Mouse (Mus musculus): ENCODE data around the gene Gfra1. TPM values are rescaled to one million over a fixed set of nuclear protein-coding genes. Genes with fewer than 3 reads are reported as not detected.

The Gfra1 gene
- polyA plus RNA-seq, 1 experiment from 2014 or later, result not detected

DNA sequence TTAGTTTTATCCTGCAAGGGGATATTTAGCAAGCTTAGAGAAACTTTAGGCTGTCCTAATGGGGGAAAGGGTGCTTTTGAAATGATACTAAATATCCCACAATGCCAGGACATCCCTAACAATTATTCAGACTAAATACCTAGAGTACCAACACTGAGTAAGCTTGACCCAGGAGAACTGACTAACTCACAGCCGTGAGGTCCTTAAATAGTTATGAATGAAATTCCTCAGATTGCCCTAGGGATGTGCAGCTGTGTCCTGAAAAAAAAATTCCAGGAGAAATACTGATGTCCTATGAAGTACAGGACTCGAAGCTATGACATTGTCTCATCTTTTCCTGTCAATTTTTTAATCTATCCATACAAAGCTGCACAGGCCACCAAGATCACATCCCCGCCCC is 201.5 kb downstream of the Gfra1 start:
- WGBS (ENCODE audit: missing documents), result 94% methylated on average over 3 of the region's 3 CpGs
- Histone ChIP-seq H3K36me3 (ENCODE audit: inconsistent target) (no peaks in the 10 kb centered on the region), H3K27ac (no peak overlapping the region), H3K4me3 (ENCODE audit: inconsistent target) (no peak overlapping the region), H3K79me2 (ENCODE audit: inconsistent target) (no peaks in the 10 kb centered on the region)

DNA sequence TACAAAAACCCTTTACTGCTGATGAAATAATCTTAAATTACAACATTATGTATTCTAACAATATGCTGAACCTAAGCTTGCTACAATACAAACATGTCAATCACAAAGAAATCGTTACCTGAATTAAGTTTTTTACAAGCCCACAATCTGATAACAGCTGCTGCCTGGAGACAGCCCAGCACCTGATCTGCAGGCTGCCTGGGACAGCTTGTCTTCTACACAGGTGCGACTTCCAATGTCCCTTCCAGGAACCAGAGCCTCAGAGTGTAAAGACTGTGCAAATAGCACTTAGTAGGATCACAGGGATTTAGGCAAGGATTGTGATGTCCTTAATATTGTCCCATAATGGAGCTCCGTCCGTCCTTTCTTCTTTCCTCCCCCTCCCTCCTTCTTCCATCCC is 204.0 kb downstream of the Gfra1 start:
- Histone ChIP-seq H3K27ac (no peak overlapping the region), H3K4me3 (ENCODE audit: inconsistent target) (no peak overlapping the region), H3K36me3 (ENCODE audit: inconsistent target) (no peaks in the 10 kb centered on the region), H3K79me2 (ENCODE audit: inconsistent target) (no peaks in the 10 kb centered on the region)
- 92% methylated on average over 4 of the region's 4 CpGs for WGBS (ENCODE audit: missing documents)

DNA sequence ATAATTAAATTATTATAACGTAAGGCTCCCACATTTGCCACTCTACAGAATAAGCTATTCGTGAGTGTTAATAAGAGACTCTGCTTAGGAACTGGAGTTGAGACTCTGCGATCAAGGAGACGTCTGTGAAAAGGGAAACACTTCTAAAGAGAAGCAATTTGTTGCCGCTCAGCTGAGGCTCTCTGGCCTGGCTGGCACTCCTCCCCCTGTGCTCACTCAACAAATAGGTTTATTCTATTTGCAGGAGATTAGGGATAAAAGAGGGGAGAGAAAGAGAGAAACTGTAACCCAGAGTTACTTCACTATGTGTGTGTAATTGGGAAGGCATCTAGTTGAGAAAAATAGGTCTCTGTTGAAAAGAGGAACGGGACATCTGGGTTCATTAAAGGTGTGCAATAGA is 204.6 kb downstream of the Gfra1 start:
- Histone ChIP-seq H3K27ac (no peak overlapping the region), H3K79me2 (ENCODE audit: inconsistent target) (no peaks in the 10 kb centered on the region), H3K36me3 (ENCODE audit: inconsistent target) (no peaks in the 10 kb centered on the region), H3K4me3 (ENCODE audit: inconsistent target) (no peak overlapping the region)
- WGBS (ENCODE audit: missing documents), result 83% methylated on average over 6 of the region's 6 CpGs

DNA sequence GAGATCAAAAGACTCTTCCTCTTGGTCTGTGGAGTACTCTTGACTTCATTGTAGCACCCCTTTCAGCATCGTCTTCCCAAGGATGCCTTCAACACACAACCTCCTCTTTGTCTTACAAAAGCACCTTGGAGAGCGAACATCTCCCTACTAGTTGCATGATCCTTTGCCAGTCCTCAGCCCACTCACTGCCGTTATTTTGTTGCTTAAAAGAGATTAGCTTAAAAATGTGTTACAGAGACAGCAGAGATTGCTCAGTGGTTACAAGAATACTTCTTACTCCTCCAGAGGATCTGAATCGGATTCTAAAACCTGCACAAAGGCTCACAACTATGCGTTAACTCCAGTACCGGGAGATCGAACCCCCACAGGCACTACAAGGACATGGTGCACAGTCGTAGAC is 205.5 kb downstream of the Gfra1 start:
- Histone ChIP-seq H3K36me3 (ENCODE audit: inconsistent target) (no peaks in the 10 kb centered on the region), H3K4me3 (ENCODE audit: inconsistent target) (no peak overlapping the region), H3K27ac (no peak overlapping the region), H3K79me2 (ENCODE audit: inconsistent target) (no peaks in the 10 kb centered on the region)
- WGBS (ENCODE audit: missing documents), result 92% methylated on average over 8 of the region's 8 CpGs

DNA sequence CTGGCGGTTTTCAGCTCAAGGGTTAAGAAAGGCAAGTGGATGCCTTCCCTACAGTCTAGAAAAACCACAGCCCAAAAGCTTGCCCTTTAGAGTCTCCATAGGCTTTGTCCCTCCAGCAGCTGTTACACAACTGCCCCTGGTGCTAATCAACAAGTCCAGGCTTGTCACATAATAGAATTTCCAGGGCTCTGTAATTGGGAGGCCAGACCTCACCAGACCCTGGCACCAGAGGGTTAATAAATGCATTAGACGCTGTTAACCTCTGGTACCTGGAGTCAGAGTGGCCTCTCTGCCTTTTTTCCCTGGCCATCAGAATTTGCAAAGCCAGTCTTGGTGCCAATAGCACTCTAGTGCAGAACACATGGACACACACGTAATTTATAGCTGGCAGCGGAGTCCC is 211.6 kb downstream of the Gfra1 start:
- WGBS (ENCODE audit: missing documents), result 69% methylated on average over 4 of the region's 4 CpGs
- H3K36me3 ChIP-seq (ENCODE audit: inconsistent target), result no peaks in the 10 kb centered on the region
- H3K4me3 ChIP-seq (ENCODE audit: inconsistent target), result no peak overlapping the region
- no peaks in the 10 kb centered on the region for H3K79me2 ChIP-seq (ENCODE audit: inconsistent target)
- no peak overlapping the region for H3K27ac ChIP-seq

DNA sequence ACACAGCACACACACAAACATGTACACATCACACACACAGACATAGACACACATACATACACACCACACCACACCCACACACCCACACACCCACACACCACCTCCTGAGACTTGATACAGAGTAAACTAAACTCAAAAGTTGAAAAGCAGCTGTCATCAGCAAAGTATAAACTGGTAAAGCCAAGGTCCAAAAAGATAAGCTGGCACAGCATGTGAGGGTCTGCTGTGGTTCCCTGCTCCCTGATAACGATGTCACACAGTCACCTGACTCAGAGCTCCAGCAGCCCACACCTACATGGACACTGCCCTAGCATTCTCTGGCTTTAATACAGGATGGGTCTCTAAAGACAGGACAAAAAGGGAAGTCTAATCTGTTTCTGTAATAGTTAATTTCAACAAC is 212.1 kb downstream of the Gfra1 start:
- WGBS (ENCODE audit: missing documents), result 72% methylated on average over 1 of the region's 1 CpGs
- Histone ChIP-seq H3K27ac (no peak overlapping the region), H3K79me2 (ENCODE audit: inconsistent target) (no peaks in the 10 kb centered on the region), H3K4me3 (ENCODE audit: inconsistent target) (no peak overlapping the region), H3K36me3 (ENCODE audit: inconsistent target) (no peaks in the 10 kb centered on the region)

DNA sequence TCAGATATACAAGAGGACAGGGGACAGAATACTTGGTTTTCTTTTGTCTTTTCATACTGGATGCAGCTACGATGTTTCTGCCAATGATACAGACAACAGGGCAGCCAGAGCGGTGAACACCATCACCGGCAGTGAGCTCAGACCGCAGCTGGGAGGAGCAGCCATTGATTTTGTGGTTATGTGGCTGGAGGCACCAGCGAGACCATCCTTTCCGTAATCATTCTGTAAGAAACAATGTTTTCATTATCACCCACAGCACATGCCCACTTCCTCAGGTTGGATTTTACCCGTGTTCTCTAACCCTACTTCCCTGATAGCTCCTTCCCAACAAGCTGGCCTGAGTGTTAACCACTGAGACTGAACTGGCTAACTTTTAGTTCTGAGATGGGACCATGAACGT is 217.4 kb downstream of the Gfra1 start:
- H3K36me3 ChIP-seq (ENCODE audit: inconsistent target), result no peaks in the 10 kb centered on the region
- no peak overlapping the region for H3K27ac ChIP-seq
- no peak overlapping the region for H3K4me3 ChIP-seq (ENCODE audit: inconsistent target)
- no peaks in the 10 kb centered on the region for H3K79me2 ChIP-seq (ENCODE audit: inconsistent target)
- 9% methylated on average over 8 of the region's 8 CpGs for WGBS (ENCODE audit: missing documents)

DNA sequence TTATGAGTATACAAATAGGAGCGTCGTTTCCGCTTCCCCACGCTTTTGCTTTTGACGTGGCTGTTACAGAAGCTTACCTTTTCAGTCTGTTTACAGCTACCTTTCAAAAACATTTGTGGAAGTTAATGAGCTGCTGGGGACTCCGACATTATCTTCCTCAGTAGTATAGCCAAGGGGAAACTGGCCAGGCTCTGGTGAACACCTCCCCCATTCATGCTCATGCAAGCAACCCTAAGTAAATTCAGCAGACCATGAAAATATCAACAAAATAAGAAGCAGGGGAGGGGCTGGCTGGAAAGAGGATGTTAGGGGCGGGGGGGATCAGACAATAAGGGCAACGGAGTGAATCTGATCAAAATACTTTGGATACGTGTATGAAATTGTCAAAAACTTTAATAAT is 228.0 kb downstream of the Gfra1 start:
- no peaks in the 10 kb centered on the region for H3K79me2 ChIP-seq (ENCODE audit: inconsistent target)
- no peaks in the 10 kb centered on the region for H3K36me3 ChIP-seq (ENCODE audit: inconsistent target)
- WGBS (ENCODE audit: missing documents), result 83% methylated on average over 9 of the region's 9 CpGs
- H3K4me3 ChIP-seq (ENCODE audit: inconsistent target), result no peak overlapping the region
- H3K27ac ChIP-seq, result no peak overlapping the region

DNA sequence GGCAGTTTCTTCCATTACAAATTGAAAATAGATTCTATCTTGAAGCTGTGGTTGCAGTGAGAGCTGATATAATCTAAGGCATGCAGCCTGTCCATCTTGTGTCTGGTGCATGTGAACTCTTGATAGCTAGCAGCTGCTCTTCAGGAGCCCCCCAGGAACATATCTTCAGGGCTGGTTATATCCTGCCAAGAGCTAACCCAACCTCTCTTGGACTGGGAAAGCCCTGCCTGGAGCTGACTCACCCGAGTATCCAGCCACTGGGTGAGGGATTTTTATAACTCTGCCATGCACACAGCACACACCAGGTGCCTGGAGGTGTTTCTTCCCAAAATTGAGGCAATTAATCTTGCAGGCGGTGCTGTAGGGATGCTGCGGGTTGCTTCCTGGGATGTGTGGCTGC is 228.8 kb downstream of the Gfra1 start:
- H3K4me3 ChIP-seq (ENCODE audit: inconsistent target), result no peak overlapping the region
- H3K27ac ChIP-seq, result no peak overlapping the region
- no peaks in the 10 kb centered on the region for H3K36me3 ChIP-seq (ENCODE audit: inconsistent target)
- H3K79me2 ChIP-seq (ENCODE audit: inconsistent target), result no peaks in the 10 kb centered on the region
- WGBS (ENCODE audit: missing documents), result 66% methylated on average over 3 of the region's 3 CpGs

DNA sequence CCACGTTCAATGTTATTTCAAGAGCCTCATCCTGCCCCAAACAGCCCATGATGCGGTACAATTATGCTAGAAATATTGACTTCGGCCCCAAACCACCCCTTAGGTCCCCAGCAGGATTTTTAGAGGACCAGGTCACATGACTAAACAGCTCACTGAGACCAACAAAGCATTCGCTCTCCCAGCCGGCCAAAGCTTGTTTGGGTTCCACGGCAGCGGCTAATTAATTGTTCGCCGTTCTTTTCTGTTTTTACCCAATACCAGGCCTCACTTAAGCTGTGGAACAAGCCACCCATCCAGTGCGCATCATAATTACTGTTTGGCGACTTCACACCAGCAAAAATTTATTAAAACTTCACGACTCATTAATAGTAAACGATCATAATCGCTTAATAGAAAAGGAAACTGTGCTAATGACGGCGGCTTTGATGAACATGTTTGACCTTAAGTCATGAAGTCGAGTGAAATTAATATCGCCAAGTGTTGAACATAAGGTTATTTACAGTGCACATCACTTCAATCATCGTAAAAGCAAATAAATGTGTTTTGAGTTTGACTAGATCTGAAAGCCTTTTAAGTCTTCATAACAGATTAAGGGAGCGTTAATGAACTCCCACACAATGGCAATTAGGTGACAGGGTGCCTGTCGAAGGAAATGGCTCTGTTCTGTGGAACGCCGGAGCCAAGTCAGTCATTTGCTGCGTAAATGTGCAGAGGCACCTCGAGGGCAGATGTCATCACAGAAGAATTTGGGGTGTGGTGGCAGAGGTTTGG is 235.5 kb downstream of the Gfra1 start:
- Histone ChIP-seq H3K36me3 (ENCODE audit: inconsistent target) (no peaks in the 10 kb centered on the region), H3K79me2 (ENCODE audit: inconsistent target) (no peaks in the 10 kb centered on the region), H3K27ac (no peak overlapping the region), H3K4me3 (ENCODE audit: inconsistent target) (no peak overlapping the region)
- WGBS (ENCODE audit: missing documents), result 94% methylated on average over 25 of the region's 25 CpGs

DNA sequence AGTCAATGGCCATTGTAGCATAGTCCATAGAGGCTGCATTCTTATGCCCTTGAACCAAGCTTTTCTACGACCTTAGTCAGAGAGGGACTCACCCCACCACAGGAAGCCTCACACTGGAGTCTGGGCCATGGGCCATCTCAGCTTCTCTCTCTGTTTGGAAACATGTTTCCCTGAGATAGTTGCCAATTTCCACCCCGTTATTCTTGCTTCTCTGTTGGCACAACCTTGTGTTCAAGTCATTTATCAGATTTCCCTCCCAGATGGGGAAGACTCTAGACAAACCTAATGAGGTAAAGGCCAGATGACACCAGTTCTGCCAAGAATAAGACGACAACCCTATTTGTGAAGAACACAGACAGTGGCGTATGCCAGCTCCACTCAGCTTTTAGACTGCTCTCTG is 238.1 kb downstream of the Gfra1 start:
- no peaks in the 10 kb centered on the region for H3K36me3 ChIP-seq (ENCODE audit: inconsistent target)
- no peaks in the 10 kb centered on the region for H3K79me2 ChIP-seq (ENCODE audit: inconsistent target)
- no peak overlapping the region for H3K27ac ChIP-seq
- WGBS (ENCODE audit: missing documents), result 86% methylated on average over 4 of the region's 4 CpGs
- no peak overlapping the region for H3K4me3 ChIP-seq (ENCODE audit: inconsistent target)

DNA sequence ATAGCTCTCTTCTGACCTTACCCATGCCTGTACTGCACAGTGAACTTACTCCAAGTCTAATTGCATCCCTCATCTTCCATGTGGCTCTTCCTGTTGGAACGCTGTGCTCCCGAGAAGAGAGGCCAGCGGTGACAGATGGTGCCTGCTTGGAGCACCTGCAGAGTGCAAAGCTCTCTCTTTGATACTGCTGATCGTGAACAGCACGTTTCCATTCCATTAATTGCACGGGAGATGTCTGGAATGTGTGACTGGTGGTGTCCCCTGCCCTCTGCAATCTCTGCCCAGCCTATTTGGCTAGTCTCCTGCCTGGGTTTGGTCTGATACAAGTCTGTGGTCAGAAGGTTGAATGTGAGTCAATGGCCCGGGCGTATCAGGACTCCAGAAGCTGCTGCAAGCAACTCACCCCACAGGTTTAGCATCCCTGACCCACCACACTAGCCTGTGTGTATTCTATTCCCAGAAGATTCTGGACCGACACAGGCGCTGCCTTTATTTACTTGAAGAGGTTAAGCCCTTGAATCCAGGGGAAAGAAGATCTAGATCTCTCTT is 249.1 kb downstream of the Gfra1 start:
- Histone ChIP-seq H3K79me2 (ENCODE audit: inconsistent target) (no peaks in the 10 kb centered on the region), H3K4me3 (ENCODE audit: inconsistent target) (no peak overlapping the region), H3K36me3 (ENCODE audit: inconsistent target) (no peaks in the 10 kb centered on the region), H3K27ac (no peak overlapping the region)
- 99% methylated on average over 10 of the region's 10 CpGs for WGBS (ENCODE audit: missing documents)

DNA sequence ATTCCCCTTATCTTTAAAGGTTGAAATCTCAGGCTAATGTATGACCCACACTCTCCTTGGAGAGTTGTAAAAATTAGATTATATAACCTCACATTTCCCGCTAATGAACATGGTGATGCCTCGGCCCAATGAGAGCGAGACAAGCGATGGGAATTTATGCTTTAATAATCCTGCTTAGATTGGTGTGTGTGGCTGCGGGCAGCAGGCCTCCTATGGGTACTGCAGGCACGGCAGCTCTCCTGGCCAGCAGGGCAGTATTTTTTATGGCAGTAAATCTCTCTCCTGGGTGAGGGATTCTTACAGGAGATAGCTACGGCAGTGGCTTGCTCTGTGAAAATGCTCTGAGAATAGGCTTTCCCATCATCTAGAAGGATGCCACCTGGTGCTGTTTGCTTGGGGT is 250.2 kb downstream of the Gfra1 start:
- Histone ChIP-seq H3K36me3 (ENCODE audit: inconsistent target) (no peaks in the 10 kb centered on the region), H3K27ac (no peak overlapping the region), H3K79me2 (ENCODE audit: inconsistent target) (no peaks in the 10 kb centered on the region), H3K4me3 (ENCODE audit: inconsistent target) (no peak overlapping the region)
- WGBS (ENCODE audit: missing documents), result 98% methylated on average over 7 of the region's 7 CpGs

DNA sequence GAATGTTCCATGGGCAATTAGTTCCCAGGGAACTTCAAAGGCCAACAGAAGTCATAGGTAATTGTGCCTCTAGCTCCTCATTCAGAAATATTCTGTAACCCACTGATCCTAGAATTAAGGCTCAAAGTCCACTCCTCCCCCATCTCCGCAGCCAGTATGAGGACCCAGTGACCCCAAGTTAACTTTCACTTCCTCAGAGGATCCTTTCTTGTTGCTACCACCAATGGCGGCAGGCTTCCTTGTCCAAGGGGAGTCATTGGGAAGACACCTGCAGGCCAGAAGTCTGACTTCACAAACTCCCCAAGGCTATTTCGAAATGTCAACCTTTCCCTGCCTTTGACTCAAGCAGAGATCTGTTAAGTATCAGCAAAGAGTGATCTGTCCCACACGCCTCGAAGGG is 253.1 kb downstream of the Gfra1 start:
- WGBS (ENCODE audit: missing documents), result 57% methylated on average over 5 of the region's 5 CpGs
- Histone ChIP-seq H3K4me3 (ENCODE audit: inconsistent target) (no peak overlapping the region), H3K27ac (no peak overlapping the region), H3K79me2 (ENCODE audit: inconsistent target) (no peaks in the 10 kb centered on the region), H3K36me3 (ENCODE audit: inconsistent target) (no peaks in the 10 kb centered on the region)

DNA sequence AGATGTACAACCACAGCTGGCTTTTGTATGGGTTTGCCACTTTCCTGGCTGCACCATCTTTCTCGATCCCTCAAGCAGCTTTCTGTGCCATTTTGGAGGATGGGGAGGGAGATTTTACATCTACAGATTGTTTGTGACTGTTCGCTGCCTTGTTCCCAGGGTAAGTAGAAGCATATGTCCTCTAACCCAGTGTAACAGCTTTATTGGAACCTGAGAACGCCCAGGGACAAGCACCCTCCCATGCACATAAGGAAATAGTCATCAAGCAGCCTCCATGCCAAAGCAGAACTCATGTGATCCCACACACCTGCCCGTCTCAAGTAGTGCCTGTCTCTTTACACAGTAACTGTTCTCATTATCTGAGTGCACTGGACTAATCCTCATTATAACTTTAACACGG is 256.0 kb downstream of the Gfra1 start:
- Histone ChIP-seq H3K4me3 (ENCODE audit: inconsistent target) (no peak overlapping the region), H3K79me2 (ENCODE audit: inconsistent target) (no peaks in the 10 kb centered on the region), H3K36me3 (ENCODE audit: inconsistent target) (no peaks in the 10 kb centered on the region), H3K27ac (no peak overlapping the region)
- 90% methylated on average over 5 of the region's 5 CpGs for WGBS (ENCODE audit: missing documents)
